Mouse (Mus musculus) heart, postnatal 0 days (tissue): ENCODE results near the gene Csnk1g1. TPM values are rescaled to one million over a fixed set of nuclear protein-coding genes. Genes with fewer than 3 reads are reported as not detected.

Experiments used
- ATAC-seq: fragments of 200-750 bp; cut with Nextera tagmentation; 2 replicates; pipeline ENCODE4 v1.8.0; 2017; ENCODE audit warnings: low read depth, moderate number of reproducible peaks, moderate library complexity; ENCODE audit not compliant: insufficient read depth
- DNase-seq: peaks from one replicate; pipeline ENCODE4 v3.0.0-alpha.2; 2016; ENCODE audit warnings: low spot score
- H3K27ac ChIP-seq: fragments of 300-500 bp; sonication (generic); 2 replicates; pipeline ENCODE4 v1.5.1; 2014; ENCODE audit warnings: low read depth, mild to moderate bottlenecking
- H3K27me3 ChIP-seq: fragments of 300-500 bp; sonication (generic); 2 replicates; pipeline ENCODE4 v1.6.1; 2014; ENCODE audit warnings: low read length, mixed read lengths; ENCODE audit not compliant: control insufficient read depth, insufficient read depth
- H3K36me3 ChIP-seq: fragments of 300-500 bp; sonication (generic); replicated peaks from 2 replicates; pipeline ENCODE4 v1.6.1; 2014; ENCODE audit warnings: low read length, mixed read lengths; ENCODE audit not compliant: control insufficient read depth, insufficient read depth
- H3K4me1 ChIP-seq: fragments of 300-500 bp; sonication (generic); 2 replicates; pipeline ENCODE4 v1.6.1; 2014; ENCODE audit warnings: antibody characterized with exemption; ENCODE audit not compliant: control insufficient read depth, insufficient read depth
- H3K4me2 ChIP-seq: fragments of 300-500 bp; sonication (generic); 2 replicates; pipeline ENCODE4 v1.6.1; 2014; ENCODE audit warnings: low read depth, mild to moderate bottlenecking, low read length, moderate library complexity
- H3K4me3 ChIP-seq: fragments of 300-500 bp; sonication (generic); 2 replicates; pipeline ENCODE4 v1.5.1; 2014; ENCODE audit warnings: low read depth, low read length
- H3K9ac ChIP-seq: fragments of 300-500 bp; sonication (generic); replicated peaks from 2 replicates; pipeline ENCODE4 v1.6.1; 2014; ENCODE audit warnings: low read depth, low read length, mixed read lengths
- H3K9me3 ChIP-seq: fragments of 300-500 bp; sonication (generic); replicated peaks from 2 replicates; pipeline ENCODE4 v1.6.1; 2016; ENCODE audit warnings: low read length; ENCODE audit not compliant: control insufficient read depth
- CTCF ChIP-seq: IDR thresholded peaks from 2 replicates; pipeline ENCODE4 v1.5.1; 2016; ENCODE audit warnings: antibody characterized with exemption, control low read depth, low read depth
- EP300 ChIP-seq: IDR thresholded peaks from 2 replicates; pipeline ENCODE4 v1.6.1; 2016; ENCODE audit warnings: antibody characterized with exemption, low read depth
- WGBS: fragments of 180-500 bp; shearing (Covaris S2); extraction: QIAGEN DNeasy Blood & Tissue Kit; methylation state at CpG from one replicate; pipeline ENCODE4 v1.1.7; 2014; 5-methylcytosine and 5-hydroxymethylcytosine counted together
- polyA plus RNA-seq: library from polyadenylated mRNA; unstranded; fragments of >200 nt; fragmentation: Nextera tagmentation; extraction: Ambion mirVana; gene quantifications from 2 replicates; pipeline ENCODE4 v1.2.1, GENCODE M21; 2015
- total RNA-seq: library from RNA; depleted of rRNA; stranded (reverse); fragments of >200 nt; gene quantifications from 2 replicates; pipeline ENCODE4 v1.2.3, GENCODE M21; 2014; ENCODE audit warnings: low replicate concordance; rRNA removed

Gene Csnk1g1
- total and polyA plus RNA-seq, 2 experiments from 2014 or later: 6.0 to 17.1 TPM

GRCm38 (mm10) chr9:66090593-66091244 is 182.0 kb downstream of the Csnk1g1 start:
- 84% methylated on average over 13 of the region's 13 CpGs for WGBS
- no peak overlapping the region for H3K9ac ChIP-seq
- no peaks in the 10 kb centered on the region for H3K9me3 ChIP-seq
- no peak for TF ChIP-seq CTCF
- no peak for TF ChIP-seq EP300
- ATAC-seq (no peak), DNase-seq (no peak)
- no peaks in the 10 kb centered on the region for H3K27me3 ChIP-seq
- H3K27ac ChIP-seq: no peak overlapping the region
- H3K4me1 ChIP-seq: no peaks in the 10 kb centered on the region
- no peak overlapping the region for H3K4me2 ChIP-seq
- peaks cover 87% of the 10 kb centered on the region for H3K36me3 ChIP-seq
- H3K4me3 ChIP-seq: no peak overlapping the region

- no peaks in the 10 kb centered on the region for H3K27me3 ChIP-seq
- no peak for DNase-seq
- H3K9ac ChIP-seq: no peak overlapping the region
- 59% methylated on average over 6 of the region's 6 CpGs for whole genome bisulfite sequencing
- H3K27ac ChIP-seq: no peak overlapping the region
- no peak overlapping the region for H3K4me2 ChIP-seq
- H3K4me1 ChIP-seq: no peaks in the 10 kb centered on the region
- TF ChIP-seq CTCF (no peak), EP300 (no peak)
- H3K36me3 ChIP-seq: peaks cover 92% of the 10 kb centered on the region
- no peak for ATAC-seq
- no peaks in the 10 kb centered on the region for H3K9me3 ChIP-seq
- H3K4me3 ChIP-seq: no peak overlapping the region
These were observed 182.9 kb downstream of the Csnk1g1 start for GRCm38 (mm10) chr9:66091327-66092231.

- no peaks in the 10 kb centered on the region for H3K9me3 ChIP-seq
- no peak overlapping the region for H3K27ac ChIP-seq
- 45% methylated on average over 2 of the region's 2 CpGs for WGBS
- no peaks in the 10 kb centered on the region for H3K4me1 ChIP-seq
- ATAC-seq (no peak), DNase-seq (no peak)
- no peak overlapping the region for H3K4me2 ChIP-seq
- no peak overlapping the region for H3K4me3 ChIP-seq
- H3K9ac ChIP-seq: no peak overlapping the region
- TF ChIP-seq EP300 (no peak), CTCF (no peak)
- H3K36me3 ChIP-seq: peaks cover 95% of the 10 kb centered on the region
- no peaks in the 10 kb centered on the region for H3K27me3 ChIP-seq
These were observed 183.9 kb downstream of the Csnk1g1 start for GRCm38 (mm10) chr9:66092664-66093063.

Other genes starting within 250 kb of the Csnk1g1 start
- 317 and 350 TPM in 2 replicates for gene Oaz2, start 240.9 kb upstream of the Csnk1g1 start, total RNA-seq
- gene Oaz2, start 240.9 kb upstream of the Csnk1g1 start, polyA plus RNA-seq: 293 TPM in 2 replicates
- 7.6 and 8.7 TPM in 2 replicates for gene Zfp609, start 81.4 kb upstream of the Csnk1g1 start, total RNA-seq
- 2.9 and 3.0 TPM in 2 replicates for gene Zfp609, start 81.4 kb upstream of the Csnk1g1 start, polyA plus RNA-seq
- 19.2 and 27.3 TPM in 2 replicates for gene Pclaf, start 18.7 kb upstream of the Csnk1g1 start, total RNA-seq
- 25.1 and 31.7 TPM in 2 replicates for gene Pclaf, start 18.7 kb upstream of the Csnk1g1 start, polyA plus RNA-seq
- gene Trip4, start 130 bp upstream of the Csnk1g1 start, total RNA-seq: 11.9 and 29.8 TPM in 2 replicates
- 15.5 and 17.1 TPM in 2 replicates for gene Trip4, start 130 bp upstream of the Csnk1g1 start, polyA plus RNA-seq
- gene Ppib, start 151.3 kb downstream of the Csnk1g1 start, total RNA-seq: 261 and 277 TPM in 2 replicates
- gene Ppib, start 151.3 kb downstream of the Csnk1g1 start, polyA plus RNA-seq: 310 and 323 TPM in 2 replicates
- gene Snx22, start 160.8 kb downstream of the Csnk1g1 start, total RNA-seq: 3.0 TPM in 1 of 2 replicates, not detected in the other
- gene Snx22, start 160.8 kb downstream of the Csnk1g1 start, polyA plus RNA-seq: 0.74 and 0.98 TPM in 2 replicates
- 38.0 and 63.4 TPM in 2 replicates for gene Snx1, start 217.7 kb downstream of the Csnk1g1 start, total RNA-seq
- 44.6 and 47.3 TPM in 2 replicates for gene Snx1, start 217.7 kb downstream of the Csnk1g1 start, polyA plus RNA-seq
- gene Ciao2a, start 217.7 kb downstream of the Csnk1g1 start, total RNA-seq: 74.2 and 81.6 TPM in 2 replicates
- gene Ciao2a, start 217.7 kb downstream of the Csnk1g1 start, polyA plus RNA-seq: 154 and 162 TPM in 2 replicates
- 2.3 and 3.9 TPM in 2 replicates for gene Dapk2, start 249.3 kb downstream of the Csnk1g1 start, total RNA-seq
- 4.7 and 7.1 TPM in 2 replicates for gene Dapk2, start 249.3 kb downstream of the Csnk1g1 start, polyA plus RNA-seq